Mouse (Mus musculus) cerebellum, postnatal 36 days (tissue): ENCODE data around the gene Gnb1l.
A peak's percentile ranks its signal among the peaks of the same experiment; 100 is the strongest.

Experiments used
- DNase-seq, 2 experiments: peaks; one replicate each; pipeline ENCODE4 v3.0.0; 2021 to 2022; ENCODE audit warnings: mixed read lengths in 2 of 2

The Gnb1l gene

GRCm38 (mm10) chr16:18498558-18498990 lies at the start of gene Gnb1l, which contains the start of gene Rtl10:
Gene Gnb1l, plus strand, starts transcription at chr16:18498713.
Gene Rtl10, plus strand, starts transcription at chr16:18498901.
- peak; percentile 95 to 97 for DNase-seq

- DNase-seq: no peak
Measured at GRCm38 (mm10) chr16:18449005-18449404, 49.5 kb upstream of the Gnb1l start.

GRCm38 (mm10) chr16:18451486-18452181 lies 46.9 kb upstream of the Gnb1l start:
- peak; percentile 61 to 73 for DNase-seq

- peak; percentile 35 to 42 for DNase-seq
Measured at GRCm38 (mm10) chr16:18452361-18452862, 46.1 kb upstream of the Gnb1l start.

GRCm38 (mm10) chr16:18453846-18454245 lies 44.7 kb upstream of the Gnb1l start:
- no peak for DNase-seq

GRCm38 (mm10) chr16:18455407-18455806 lies 43.1 kb upstream of the Gnb1l start:
- no peak for DNase-seq

- no peak for DNase-seq
Measured at GRCm38 (mm10) chr16:18458661-18459060, 39.9 kb upstream of the Gnb1l start.

GRCm38 (mm10) chr16:18459335-18459954 lies 39.1 kb upstream of the Gnb1l start:
- no peak for DNase-seq

- no peak for DNase-seq
Measured at GRCm38 (mm10) chr16:18459955-18460370, 38.5 kb upstream of the Gnb1l start.

GRCm38 (mm10) chr16:18460826-18461225 lies 37.7 kb upstream of the Gnb1l start:
- DNase-seq: no peak

GRCm38 (mm10) chr16:18462031-18462430 lies 36.5 kb upstream of the Gnb1l start:
- no peak for DNase-seq

GRCm38 (mm10) chr16:18462598-18462997 lies 35.9 kb upstream of the Gnb1l start:
- DNase-seq: no peak

GRCm38 (mm10) chr16:18464271-18464670 lies 34.2 kb upstream of the Gnb1l start:
- DNase-seq: no peak

- no peak for DNase-seq
Measured at GRCm38 (mm10) chr16:18470829-18471228, 27.7 kb upstream of the Gnb1l start.

GRCm38 (mm10) chr16:18471381-18471955 lies 27.0 kb upstream of the Gnb1l start:
- DNase-seq: no peak

- DNase-seq: no peak
Measured at GRCm38 (mm10) chr16:18471976-18472375, 26.5 kb upstream of the Gnb1l start.

GRCm38 (mm10) chr16:18472416-18472815 lies 26.1 kb upstream of the Gnb1l start:
- no peak for DNase-seq

- DNase-seq: no peak
Measured at GRCm38 (mm10) chr16:18472976-18473375, 25.5 kb upstream of the Gnb1l start.

GRCm38 (mm10) chr16:18474021-18474420 lies 24.5 kb upstream of the Gnb1l start:
- DNase-seq: no peak

- no peak for DNase-seq
Measured at GRCm38 (mm10) chr16:18477996-18478395, 20.5 kb upstream of the Gnb1l start.

- DNase-seq: no peak
Measured at GRCm38 (mm10) chr16:18479667-18480066, 18.8 kb upstream of the Gnb1l start.

- DNase-seq: no peak
Measured at GRCm38 (mm10) chr16:18480933-18481485, 17.5 kb upstream of the Gnb1l start.

GRCm38 (mm10) chr16:18482431-18482830 lies 16.1 kb upstream of the Gnb1l start:
- no peak for DNase-seq
